Mouse (Mus musculus): ENCODE results near the gene Ophn1. TPM values are rescaled to one million over a fixed set of nuclear protein-coding genes. Genes with fewer than 3 reads are reported as not detected.

Gene Ophn1
- total and polyA plus RNA-seq, 3 experiments = not detected

GRCm38 (mm10) chrX:98722991-98723390, 167.8 kb downstream of the Ophn1 start:
- no peak for TF ChIP-seq E2F4 (IDR thresholded peaks at IDR 0.05; ENCODE audit: borderline replicate concordance, low read depth, low read length)
- TF ChIP-seq TCF12 (IDR thresholded peaks at IDR 0.05; ENCODE audit: low read depth, low read length) = no peak
- no peak for TF ChIP-seq ETS1 (IDR thresholded peaks at IDR 0.05; ENCODE audit: low read depth, low read length)
- no peak for TF ChIP-seq POLR2A (IDR thresholded peaks at IDR 0.05; ENCODE audit: control insufficient read depth in 1 of 2, insufficient read depth in 1 of 2, low read depth in 1 of 2, low read length in 2 of 2, poor library complexity in 1 of 2)
- TF ChIP-seq ZMIZ1 (IDR thresholded peaks at IDR 0.05; ENCODE audit: low read depth, low read length) = no peak
- TF ChIP-seq MXI1 (IDR thresholded peaks at IDR 0.05; ENCODE audit: low read depth, low read length) = no peak
- no peak for TF ChIP-seq USF1 (IDR thresholded peaks at IDR 0.05; ENCODE audit: low read depth, low read length)
- TF ChIP-seq MYC (IDR thresholded peaks at IDR 0.05; ENCODE audit: low read depth, low read length) = no peak
- no peak for TF ChIP-seq SIN3A (IDR thresholded peaks at IDR 0.05; ENCODE audit: low read length)
- no peak for TF ChIP-seq CHD2 (IDR thresholded peaks at IDR 0.05; ENCODE audit: low read length)
- TF ChIP-seq MEF2A (IDR thresholded peaks at IDR 0.05; ENCODE audit: extremely low read depth, insufficient replicate concordance, low read depth, low read length, poor library complexity, severe bottlenecking) = no peak
- TF ChIP-seq ELF1 (IDR thresholded peaks at IDR 0.05; ENCODE audit: low read depth, low read length) = no peak
- TF ChIP-seq POLR2AphosphoS5 (IDR thresholded peaks at IDR 0.05; ENCODE audit: borderline replicate concordance, low read depth, low read length) = no peak
- TF ChIP-seq ZNF384 (IDR thresholded peaks at IDR 0.05; ENCODE audit: low read depth, low read length) = no peak
- TF ChIP-seq TAL1 (IDR thresholded peaks at IDR 0.05; ENCODE audit: low read length) = no peak
- TF ChIP-seq GABPA (IDR thresholded peaks at IDR 0.05; ENCODE audit: low read depth, low read length) = no peak
- TF ChIP-seq NRF1 (IDR thresholded peaks at IDR 0.05; ENCODE audit: insufficient read depth, low read depth, low read length, poor library complexity, severe bottlenecking) = no peak
- TF ChIP-seq ZKSCAN1 (IDR thresholded peaks at IDR 0.05; ENCODE audit: low read depth, low read length) = no peak
- no peak for TF ChIP-seq JUND (IDR thresholded peaks at IDR 0.05; ENCODE audit: low read depth, low read length)
- no peak for TF ChIP-seq MAX (IDR thresholded peaks at IDR 0.05; ENCODE audit: low read length)
- Histone ChIP-seq H3K79me2 (ENCODE audit: control insufficient read depth, insufficient read depth, low read length, poor library complexity) (no peaks in the 10 kb centered on the region), H3K27me3 (ENCODE audit: control insufficient read depth in 1 of 2, insufficient read depth in 2 of 2, low read length in 2 of 2) (no peaks in the 10 kb centered on the region), H3K9me3 (replicated peaks; ENCODE audit: insufficient read depth, low read length) (no peaks in the 10 kb centered on the region), H3K27ac (ENCODE audit: control insufficient read depth, low read depth, low read length) (no peak overlapping the region), H3K4me3 (ENCODE audit: control insufficient read depth in 1 of 2, insufficient read depth in 1 of 2, low read depth in 2 of 2, low read length in 2 of 2) (no peak overlapping the region), H3K4me1 (ENCODE audit: control insufficient read depth in 1 of 2, insufficient read depth in 2 of 2, low read length in 2 of 2) (no peaks in the 10 kb centered on the region), H3K36me3 (ENCODE audit: control insufficient read depth in 1 of 2, insufficient read depth in 2 of 2, low read length in 2 of 2) (no peaks in the 10 kb centered on the region), H3K9ac (ENCODE audit: control insufficient read depth, low read depth, low read length, poor library complexity, severe bottlenecking) (no peak overlapping the region)
- DNase-seq (ENCODE audit: low read depth, low spot score) = no peak

- no peak for DNase-seq (ENCODE audit: low read depth, low spot score)
- Histone ChIP-seq H3K27ac (ENCODE audit: control insufficient read depth, low read depth, low read length) (no peak overlapping the region), H3K27me3 (ENCODE audit: control insufficient read depth in 1 of 2, insufficient read depth in 2 of 2, low read length in 2 of 2) (no peaks in the 10 kb centered on the region), H3K79me2 (ENCODE audit: control insufficient read depth, insufficient read depth, low read length, poor library complexity) (no peaks in the 10 kb centered on the region), H3K36me3 (ENCODE audit: control insufficient read depth in 1 of 2, insufficient read depth in 2 of 2, low read length in 2 of 2) (no peaks in the 10 kb centered on the region), H3K9me3 (replicated peaks; ENCODE audit: insufficient read depth, low read length) (no peaks in the 10 kb centered on the region), H3K9ac (ENCODE audit: control insufficient read depth, low read depth, low read length, poor library complexity, severe bottlenecking) (no peak overlapping the region), H3K4me1 (ENCODE audit: control insufficient read depth in 1 of 2, insufficient read depth in 2 of 2, low read length in 2 of 2) (no peaks in the 10 kb centered on the region), H3K4me3 (ENCODE audit: control insufficient read depth in 1 of 2, insufficient read depth in 1 of 2, low read depth in 2 of 2, low read length in 2 of 2) (no peak overlapping the region)
- TF ChIP-seq MXI1 (IDR thresholded peaks at IDR 0.05; ENCODE audit: low read depth, low read length) (no peak), RAD21 (IDR thresholded peaks at IDR 0.05; ENCODE audit: low read depth, low read length) (no peak), MEF2A (IDR thresholded peaks at IDR 0.05; ENCODE audit: extremely low read depth, insufficient replicate concordance, low read depth, low read length, poor library complexity, severe bottlenecking) (no peak), CHD2 (IDR thresholded peaks at IDR 0.05; ENCODE audit: low read length) (no peak), TBP (IDR thresholded peaks at IDR 0.05; ENCODE audit: low read depth, low read length) (no peak), USF2 (IDR thresholded peaks at IDR 0.05; ENCODE audit: borderline replicate concordance in 1 of 2, insufficient read depth in 1 of 2, low read depth in 1 of 2, low read length in 2 of 2) (no peak), SIN3A (IDR thresholded peaks at IDR 0.05; ENCODE audit: low read length) (no peak)
Measured at GRCm38 (mm10) chrX:98707766-98708165, 183.1 kb downstream of the Ophn1 start.
